Mouse (Mus musculus) left cerebral cortex, postnatal 4 days (tissue): ENCODE data around the gene Nfyc. TPM values are rescaled to one million over a fixed set of nuclear protein-coding genes. Genes with fewer than 3 reads are reported as not detected.

Source experiments
- DNase-seq: peaks from one replicate; pipeline ENCODE4 v3.0.0-alpha.2; 2022
- intact Hi-C: fragments of 180-260 bp; cut with DNase I; formaldehyde crosslinking; loops from one replicate; pipeline ENCODE4 v1.15.1; 2025
- total RNA-seq, 2 experiments: library from RNA; stranded (reverse); gene quantifications; 2 replicates each; pipeline ENCODE4 v1.2.3; 2021

Gene Nfyc
- total RNA-seq = 10 to 100 TPM; 43.1 to 55.8 TPM

DNA sequence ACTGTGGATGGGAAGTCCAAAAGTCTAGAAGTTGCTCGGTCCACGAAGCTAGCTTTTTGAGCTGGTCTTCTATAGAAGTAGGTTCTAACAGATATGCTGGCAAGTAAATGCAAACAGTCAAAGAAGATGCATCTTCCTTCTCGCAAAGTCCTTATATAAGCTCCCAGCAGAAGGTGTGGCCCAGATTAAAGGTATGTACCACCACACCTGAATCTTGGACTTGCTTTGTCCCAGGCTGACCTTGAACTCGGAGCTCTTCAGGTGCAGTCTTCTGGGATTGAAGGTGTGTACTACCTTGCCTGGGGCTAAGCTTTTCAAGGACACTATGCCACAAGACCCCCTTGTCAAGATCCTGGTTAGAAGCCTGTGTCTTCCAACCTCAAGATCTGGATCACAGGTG, at the start of gene Nfyc:
Nfyc (minus strand) TSS at position 101 of the 400 bp plus-strand sequence.
- DNase-seq = no peak
- intact Hi-C loops = no loop called here

- intact Hi-C loops = no loop called here
- no peak for DNase-seq
These were observed 49.5 kb upstream of the Nfyc start for GRCm38 (mm10) chr4:120880731-120881432.

GRCm38 (mm10) chr4:120879386-120879785, 48.0 kb upstream of the Nfyc start:
- no peak for DNase-seq
- intact Hi-C loops = no loop called here

DNA sequence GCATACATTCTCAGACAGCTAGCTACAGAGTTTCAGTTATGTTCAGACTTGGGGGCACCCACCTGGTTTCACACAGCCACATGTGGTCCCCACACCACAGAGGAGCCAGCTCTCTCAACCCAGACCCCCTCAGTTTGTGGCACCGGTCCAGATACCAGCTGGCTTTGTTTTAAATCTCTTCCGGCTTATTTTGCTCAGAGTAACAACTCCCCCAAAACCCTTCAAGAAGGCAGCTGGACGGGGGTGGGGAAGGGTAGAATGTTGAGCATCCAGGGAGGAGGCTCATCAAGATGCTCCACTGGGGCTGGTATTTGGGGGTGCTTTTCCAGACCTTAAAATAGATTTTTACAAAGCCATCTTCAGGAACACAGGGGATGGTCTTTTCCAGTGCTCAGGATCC, 47.4 kb upstream of the Nfyc start:
- peak; percentile 50 for DNase-seq

DNA sequence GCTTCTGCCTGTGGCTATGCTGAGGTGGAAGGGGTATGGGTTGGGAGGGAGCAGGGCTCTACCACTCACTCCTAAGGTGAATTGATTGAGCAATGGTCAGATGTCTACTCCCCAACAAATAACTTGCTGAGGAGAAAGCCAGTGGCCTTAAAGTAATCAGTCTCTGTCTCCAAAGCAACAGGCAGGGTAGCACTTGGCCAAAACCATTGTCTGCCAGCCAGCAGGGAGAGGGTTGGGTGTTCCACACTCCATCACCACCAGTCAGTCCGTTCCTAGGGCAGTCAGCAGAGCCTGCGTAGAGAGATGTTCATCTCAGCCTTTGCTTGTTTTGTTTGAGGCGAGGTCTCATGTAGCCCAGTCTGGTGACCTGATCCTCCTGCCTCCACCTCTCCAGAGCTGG, 44.6 kb upstream of the Nfyc start:
- intact Hi-C loops = no loop called here
- no peak for DNase-seq

More for the DNA sequence above, 47.4 kb upstream of the Nfyc start:
- intact Hi-C loops = no loop called here

- DNase-seq = peak; percentile 26
- intact Hi-C loops = no loop called here
These were observed 38.9 kb upstream of the Nfyc start for GRCm38 (mm10) chr4:120870262-120870748.

DNA sequence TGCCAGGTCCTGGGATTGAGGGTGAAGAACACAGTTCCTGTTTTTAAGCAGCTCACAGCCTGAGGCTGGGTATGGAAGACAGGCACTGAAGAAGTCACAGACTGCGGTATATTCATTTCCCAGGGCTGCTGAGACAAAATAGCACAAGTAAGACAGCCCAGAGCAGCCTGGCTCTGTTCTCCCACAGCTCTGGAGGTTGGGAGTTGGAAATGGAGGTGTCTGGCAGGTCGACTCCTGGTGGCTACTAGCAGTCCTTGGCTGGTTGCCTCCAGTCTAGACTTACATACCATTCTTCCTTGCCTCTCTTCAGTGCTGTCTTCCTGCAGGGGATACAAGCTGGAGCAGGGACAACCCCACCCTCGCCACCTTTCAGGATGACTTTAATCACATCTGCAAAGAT, 37.6 kb upstream of the Nfyc start:
- intact Hi-C loops = no loop called here
- no peak for DNase-seq

GRCm38 (mm10) chr4:120868246-120868645, 36.9 kb upstream of the Nfyc start:
- peak; percentile 41 for DNase-seq
- intact Hi-C loops = no loop called here

DNA sequence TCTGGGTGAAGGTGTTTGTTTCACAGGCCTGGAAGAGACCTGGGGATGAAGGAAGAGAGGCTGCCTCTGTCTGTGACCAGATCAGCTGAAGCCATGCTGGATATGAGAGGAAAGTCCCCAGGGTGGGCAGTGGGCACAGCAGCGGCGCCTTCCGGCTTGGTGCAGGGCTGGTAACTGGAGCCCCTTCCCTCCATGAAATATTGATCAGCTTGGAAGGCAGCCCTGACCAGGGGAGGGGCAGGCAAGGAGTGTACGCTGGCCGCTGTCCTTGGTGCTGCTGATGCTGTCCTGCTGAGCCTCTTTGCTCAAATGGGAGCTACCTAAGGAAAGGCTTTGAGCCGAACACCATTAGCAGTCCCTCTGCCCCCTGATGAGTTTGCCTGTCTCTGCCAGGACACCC, 34.8 kb upstream of the Nfyc start:
- intact Hi-C loops = no loop called here

GRCm38 (mm10) chr4:120859865-120860264, 28.5 kb upstream of the Nfyc start:
- intact Hi-C loops = no loop called here
- no peak for DNase-seq

More for the DNA sequence above, 34.8 kb upstream of the Nfyc start:
- no peak for DNase-seq

GRCm38 (mm10) chr4:120856376-120856775, 25.0 kb upstream of the Nfyc start:
- intact Hi-C loops = no loop called here
- no peak for DNase-seq

DNA sequence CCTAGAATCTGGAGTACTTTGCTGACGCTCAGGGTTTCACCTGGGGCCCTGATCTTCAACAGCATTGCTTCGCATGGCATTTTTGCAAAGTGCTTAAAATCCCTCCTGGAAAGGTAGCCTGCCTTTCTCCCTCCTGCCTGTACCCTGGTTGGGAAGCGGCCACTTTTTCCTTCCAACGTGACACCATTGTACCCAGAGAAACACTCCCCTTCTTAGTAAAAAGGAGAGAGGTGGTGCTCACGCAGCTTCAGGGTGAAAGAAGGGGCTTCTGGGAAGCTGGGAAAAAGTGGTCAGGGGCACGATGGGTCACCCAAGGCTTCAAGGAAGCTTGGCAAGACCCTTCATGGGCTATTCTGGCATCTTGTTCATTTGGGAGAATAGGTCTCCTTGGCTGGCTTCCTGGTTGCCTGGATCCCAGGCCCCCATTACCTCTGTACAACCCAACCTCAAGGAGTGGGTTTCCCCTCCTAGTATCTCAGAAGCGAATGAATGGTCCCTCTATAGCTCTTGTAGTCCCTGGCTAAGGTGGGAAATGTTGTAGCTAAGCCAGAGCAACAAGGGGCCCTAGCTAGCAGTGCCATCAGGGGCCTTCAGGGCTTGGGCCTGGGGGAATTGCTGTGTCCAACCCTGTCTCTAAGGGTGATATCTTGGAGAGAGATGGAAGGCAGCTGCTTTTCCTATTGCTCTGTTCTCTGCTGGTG, 24.1 kb upstream of the Nfyc start:
- no peak for DNase-seq
- intact Hi-C loops = no loop called here

- intact Hi-C loops = loop anchor here (5.0 kb wide), 2 partner anchors 33 to 53 kb away; no protein-coding TSS in a partner anchor
- DNase-seq = peak; percentile 76
These were observed 23.4 kb upstream of the Nfyc start, which contains the start of gene Rims3 for GRCm38 (mm10) chr4:120854588-120855319. Gene Rims3, plus strand, starts transcription at chr4:120854816.

DNA sequence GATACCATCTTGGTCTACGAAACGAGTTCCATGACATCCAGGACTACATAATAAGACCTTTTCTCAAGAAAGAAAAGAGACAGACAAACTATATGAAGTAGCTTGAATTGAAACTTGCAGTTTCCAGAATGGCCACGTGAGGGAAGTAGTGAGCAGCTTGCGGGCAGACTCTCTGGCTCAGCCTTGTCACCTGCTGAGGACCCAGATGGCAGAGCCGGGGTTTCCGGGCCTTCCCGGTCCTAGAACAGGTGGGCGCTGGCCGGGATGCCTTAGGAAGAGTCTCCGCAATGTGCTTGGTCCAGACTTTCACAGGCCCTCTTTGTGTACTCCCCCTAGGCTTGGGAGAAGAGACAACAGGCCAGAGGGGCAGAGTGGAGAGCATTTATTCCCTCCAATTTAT, 19.6 kb upstream of the Nfyc start:
- DNase-seq = peak; percentile 94
- intact Hi-C loops = loop anchor here (5.0 kb wide), 2 partner anchors 36 to 56 kb away; no protein-coding TSS in a partner anchor

GRCm38 (mm10) chr4:120849451-120849850, 18.1 kb upstream of the Nfyc start:
- intact Hi-C loops = no loop called here
- no peak for DNase-seq

GRCm38 (mm10) chr4:120848909-120849308, 17.5 kb upstream of the Nfyc start:
- no peak for DNase-seq
- intact Hi-C loops = no loop called here

DNA sequence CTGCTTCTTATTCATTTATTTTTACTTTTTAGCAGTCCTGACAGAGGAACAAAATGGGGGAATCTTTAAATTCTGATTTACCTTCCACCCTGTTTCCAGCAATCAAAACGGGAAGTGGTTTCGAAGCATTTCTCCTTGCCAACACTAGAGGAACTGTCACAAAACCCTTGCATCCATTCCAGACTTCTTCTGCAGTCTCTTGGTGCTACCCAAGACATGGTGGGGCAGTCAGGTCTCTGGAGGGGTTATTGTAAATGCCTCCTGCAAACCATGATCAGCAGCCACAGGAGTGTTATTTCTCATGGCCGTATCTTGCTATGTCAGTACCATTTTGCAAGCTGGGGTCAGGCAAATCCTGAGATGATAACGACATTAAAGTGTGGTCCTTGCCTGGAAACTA, 13.7 kb upstream of the Nfyc start:
- no peak for DNase-seq
- intact Hi-C loops = no loop called here

GRCm38 (mm10) chr4:120844423-120845082, 13.2 kb upstream of the Nfyc start:
- intact Hi-C loops = no loop called here
- no peak for DNase-seq

DNA sequence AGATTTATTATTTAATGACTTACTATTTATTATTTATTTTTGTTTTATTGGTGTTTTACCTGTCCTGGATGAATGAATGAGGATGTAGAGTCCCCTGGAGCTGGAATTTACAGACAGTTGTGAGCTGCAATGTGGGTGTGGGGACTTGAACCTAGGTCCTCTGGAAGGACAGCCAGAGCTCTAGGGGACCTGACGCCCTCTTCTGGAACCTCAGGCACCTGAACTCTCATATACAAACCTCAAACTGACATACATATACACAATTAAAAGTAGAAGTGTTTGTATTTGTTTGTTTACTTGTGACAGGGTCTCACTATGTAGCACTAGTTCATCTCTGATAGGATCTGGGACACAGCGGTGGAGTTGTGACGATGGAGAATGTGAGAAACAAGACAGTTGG, 10.0 kb upstream of the Nfyc start:
- intact Hi-C loops = no loop called here
- no peak for DNase-seq

DNA sequence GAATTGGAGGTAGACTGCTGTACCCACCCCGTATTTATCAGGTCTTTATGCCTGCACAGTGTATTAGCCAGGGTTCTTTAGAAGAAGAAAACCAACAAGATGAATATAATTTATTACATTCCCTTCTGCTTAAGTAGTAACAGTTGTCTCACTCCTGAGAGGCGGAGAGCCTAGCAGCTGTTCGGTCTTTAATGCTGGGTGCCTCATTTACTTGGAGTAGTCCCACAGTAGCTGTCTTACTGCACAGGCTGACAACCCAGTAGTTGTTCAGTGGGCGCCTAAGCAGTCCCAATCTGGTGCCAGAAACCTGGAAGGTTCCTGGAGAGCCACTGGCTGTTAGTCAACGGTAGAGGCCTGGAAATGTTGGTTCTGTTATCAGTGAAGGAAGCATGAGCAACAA, 605 bp downstream of the Nfyc start:
- no peak for DNase-seq
- intact Hi-C loops = no loop called here

GRCm38 (mm10) chr4:120826418-120826817, 5.0 kb downstream of the Nfyc start:
- DNase-seq = no peak
- intact Hi-C loops = no loop called here
